Mouse (Mus musculus): ENCODE results near the gene Bcat2. TPM values are rescaled to one million over a fixed set of nuclear protein-coding genes. Genes with fewer than 3 reads are reported as not detected.

The Bcat2 gene
- total and polyA plus RNA-seq, 3 experiments, result 13.5 to 65.6 (median 30.9) TPM

DNA sequence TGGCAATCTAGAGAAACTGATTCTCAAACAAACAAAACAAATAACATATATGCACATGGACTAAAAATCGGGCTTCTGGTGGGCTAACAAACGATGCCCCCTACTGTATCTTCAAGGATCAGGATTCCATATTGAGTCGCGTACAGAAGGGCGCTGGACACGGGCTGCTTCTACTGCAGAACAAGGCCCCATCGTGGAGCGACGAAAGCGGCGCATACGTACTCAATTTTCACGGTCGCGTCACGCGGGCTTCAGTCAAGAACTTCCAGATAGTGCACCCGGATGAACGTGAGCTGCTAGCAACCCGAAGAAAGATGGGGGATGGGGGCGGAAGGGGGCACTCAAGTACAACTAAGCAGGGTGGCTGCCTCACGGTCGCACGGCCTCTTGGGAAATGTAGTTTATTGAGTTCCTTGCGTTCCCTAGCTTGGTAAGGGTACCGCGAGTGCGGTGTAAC lies 48.2 kb upstream of the Bcat2 start:
- no peak for TF ChIP-seq EP300 (IDR thresholded peaks at IDR 0.05; ENCODE audit: low read length)
- TF ChIP-seq ELF1 (IDR thresholded peaks at IDR 0.05; ENCODE audit: low read depth, low read length), result peak; percentile 71; the same call in 1 of the 2 replicates
- TF ChIP-seq USF1 (IDR thresholded peaks at IDR 0.05; ENCODE audit: low read depth, low read length), result no peak
- TF ChIP-seq KAT2A (IDR thresholded peaks at IDR 0.05; ENCODE audit: insufficient replicate concordance, low read length), result peak; percentile 82; the same call in 1 of the 2 replicates
- no peak for TF ChIP-seq ETS1 (conservative IDR thresholded peaks at IDR 0.05; ENCODE audit: low read depth, low read length)
- no peak for TF ChIP-seq NELFE (IDR thresholded peaks at IDR 0.05; ENCODE audit: low read depth, low read length)
- no peak for TF ChIP-seq TBP (conservative IDR thresholded peaks at IDR 0.05; ENCODE audit: low read depth, low read length)
- no peak for TF ChIP-seq MXI1 (IDR thresholded peaks at IDR 0.05; ENCODE audit: low read depth, low read length)
- TF ChIP-seq CTCF (conservative IDR thresholded peaks at IDR 0.05 in 1 of 2, IDR thresholded peaks at IDR 0.05 in 1 of 2; ENCODE audit: low read depth in 2 of 2, low read length in 2 of 2), result peak in 1 of 2 experiments; percentile 29; a peak in 1 of 4 replicates
- TF ChIP-seq RCOR1 (conservative IDR thresholded peaks at IDR 0.05; ENCODE audit: low read depth, low read length), result no peak
- peak; percentile 6; the same call in 1 of the 2 replicates for TF ChIP-seq GABPA (IDR thresholded peaks at IDR 0.05; ENCODE audit: insufficient replicate concordance, low read depth, low read length)
- TF ChIP-seq HCFC1 (IDR thresholded peaks at IDR 0.05; ENCODE audit: low read depth, low read length), result peak; percentile 94
- no peak for TF ChIP-seq ZNF384 (IDR thresholded peaks at IDR 0.05; ENCODE audit: low read depth, low read length)
- TF ChIP-seq JUND (conservative IDR thresholded peaks at IDR 0.05; ENCODE audit: low read depth, low read length), result no peak
- TF ChIP-seq ZKSCAN1 (IDR thresholded peaks at IDR 0.05; ENCODE audit: borderline replicate concordance, low read depth, low read length), result no peak
- TF ChIP-seq PAX5 (IDR thresholded peaks at IDR 0.05; ENCODE audit: low read length), result no peak
- TF ChIP-seq SIN3A (IDR thresholded peaks at IDR 0.05; ENCODE audit: low read length), result no peak; the same call in 1 of the 2 replicates
- TF ChIP-seq CHD2 (IDR thresholded peaks at IDR 0.05; ENCODE audit: low read length), result 0 out of 2 replicates have a peak, but pooled peaks have one; percentile 28
- no peak for TF ChIP-seq MAX (IDR thresholded peaks at IDR 0.05; ENCODE audit: low read length)
- TF ChIP-seq MAFK (IDR thresholded peaks at IDR 0.05; ENCODE audit: insufficient replicate concordance, low read length), result no peak
- TF ChIP-seq JUN (IDR thresholded peaks at IDR 0.05; ENCODE audit: insufficient read depth, low read depth, low read length), result no peak
- no peak for TF ChIP-seq UBTF (IDR thresholded peaks at IDR 0.05; ENCODE audit: low read depth, low read length)
- no peak for TF ChIP-seq IRF4 (IDR thresholded peaks at IDR 0.05; ENCODE audit: low read depth, low read length)
- no peak for TF ChIP-seq ZC3H11A (IDR thresholded peaks at IDR 0.05; ENCODE audit: low read depth, low read length)
- TF ChIP-seq SMC3 (IDR thresholded peaks at IDR 0.05; ENCODE audit: low read depth, low read length), result no peak
- TF ChIP-seq ZMIZ1 (IDR thresholded peaks at IDR 0.05; ENCODE audit: low read depth, low read length), result no peak
- TF ChIP-seq TCF12 (IDR thresholded peaks at IDR 0.05; ENCODE audit: low read depth, low read length), result no peak
- TF ChIP-seq BHLHE40 (IDR thresholded peaks at IDR 0.05; ENCODE audit: low read depth, low read length), result peak; percentile 73
- no peak for TF ChIP-seq MYC (IDR thresholded peaks at IDR 0.05; ENCODE audit: low read depth, low read length)
- no peak for TF ChIP-seq CHD1 (IDR thresholded peaks at IDR 0.05; ENCODE audit: low read depth, low read length)
- no peak for TF ChIP-seq USF2 (conservative IDR thresholded peaks at IDR 0.05; ENCODE audit: low read depth, low read length)
- TF ChIP-seq NRF1 (IDR thresholded peaks at IDR 0.05; ENCODE audit: low read depth, low read length), result peak; percentile 34; the same call in 1 of the 2 replicates
- TF ChIP-seq E2F4 (IDR thresholded peaks at IDR 0.05; ENCODE audit: insufficient replicate concordance, low read depth, low read length), result no peak
- TF ChIP-seq MAZ (IDR thresholded peaks at IDR 0.05; ENCODE audit: low read depth, low read length), result 0 out of 2 replicates have a peak, but pooled peaks have one; percentile 24
- no peak for TF ChIP-seq POLR2AphosphoS2 (IDR thresholded peaks at IDR 0.05; ENCODE audit: low read depth, low read length)
- TF ChIP-seq POLR2A (IDR thresholded peaks at IDR 0.05; ENCODE audit: low read depth, low read length), result peak; percentile 38; the same call in 1 of the 2 replicates
- TF ChIP-seq RAD21 (IDR thresholded peaks at IDR 0.05; ENCODE audit: low read depth, low read length), result no peak; the same call in none of the 2 replicates
- no peak for TF ChIP-seq MEF2A (IDR thresholded peaks at IDR 0.05; ENCODE audit: borderline replicate concordance, low read depth, low read length)
- DNase-seq (ENCODE audit: extremely low read depth), result peak; percentile 73
- Histone ChIP-seq H3K79me2 (replicated peaks; ENCODE audit: control insufficient read depth, extremely low read depth, insufficient read depth, poor library complexity, severe bottlenecking) (peaks cover 24% of the 10 kb centered on the region), H3K4me1 (ENCODE audit: control insufficient read depth in 1 of 2, insufficient read depth in 2 of 2) (peaks cover 7 to 33% of the 10 kb centered on the region in 2 experiments), H3K4me2 (ENCODE audit: insufficient read depth, low read depth, poor library complexity, severe bottlenecking) (no peak overlapping the region), H3K27me3 (replicated peaks) (no peaks in the 10 kb centered on the region), H3K9me3 (replicated peaks; ENCODE audit: low read length) (no peaks in the 10 kb centered on the region), H3K27ac (ENCODE audit: insufficient read depth, low read depth) (peak overlapping the region; percentile 43), H3K4me3 (replicated peaks in 1 of 3; ENCODE audit: low read depth in 2 of 3, low read length in 2 of 3, poor library complexity in 1 of 3) (peak overlapping the region; percentile 8 to 48 (median 43)), H3K9ac (ENCODE audit: insufficient read depth, low read depth) (no peak overlapping the region), H3K36me3 (replicated peaks in 1 of 2; ENCODE audit: control insufficient read depth in 1 of 2, insufficient read depth in 1 of 2, low read length in 1 of 2) (peaks cover 19 to 29% of the 10 kb centered on the region in 2 experiments)
- in situ Hi-C loops (cut with MboI; ENCODE audit: low pct_ligation_motif_present, low pct_unique_long_range_greater_than_20kb, low sequenced_read_pairs), result loop anchor here (10.0 kb wide), 1 partner anchor 63 kb away; no protein-coding TSS in a partner anchor
- dilution Hi-C loops (cut with MboI; ENCODE audit: extremely low pct_ligation_motif_present, extremely low pct_unique_long_range_greater_than_20kb, low sequenced_read_pairs), result no loop called here
